Mouse (Mus musculus) activated CD4-positive, CD25-positive, alpha-beta regulatory T cell, adult 4 months (primary cell): ENCODE measurements around the gene Rnf169. TPM values are rescaled to one million over a fixed set of nuclear protein-coding genes. Genes with fewer than 3 reads are reported as not detected.
A peak's percentile ranks its signal among the peaks of the same experiment; 100 is the strongest.

ENCODE experiments used
- ATAC-seq: one replicate; pipeline ENCODE4 v1.8.0; 2017
- polyA plus RNA-seq, 2 experiments: library from polyadenylated mRNA; unstranded; fragments of 100-300 nt; shearing (Covaris generic); gene quantifications; one replicate each; pipeline ENCODE4 v1.2.1; 2017

Rnf169 gene
- 1 to 10 TPM; 6.0 to 6.6 TPM for polyA plus RNA-seq

DNA sequence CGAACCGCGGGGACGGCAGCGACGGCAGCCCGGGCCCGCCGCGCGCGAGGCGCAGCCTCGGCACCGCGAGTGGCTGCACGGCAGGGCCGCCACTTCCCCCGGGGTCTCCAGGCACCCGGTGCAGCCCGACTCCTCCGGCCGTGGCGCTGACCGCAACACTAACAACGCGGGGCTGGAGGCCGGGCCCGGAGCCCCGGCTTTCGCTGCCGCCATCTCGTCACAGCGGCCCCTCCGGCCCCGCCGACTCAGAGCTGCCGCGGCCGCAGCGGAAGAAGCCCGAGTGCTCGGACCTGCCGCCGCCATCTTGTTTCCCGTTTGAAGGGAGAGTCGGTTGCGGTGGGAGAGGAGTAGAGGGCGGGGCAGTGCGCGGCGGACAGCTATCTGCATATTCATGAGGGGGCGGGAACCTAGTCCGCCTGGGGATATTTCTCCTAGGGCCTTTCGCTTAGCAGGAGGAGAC is at the start of gene Rnf169:
Rnf169 (minus strand) TSS at position 317 of the 460 bp plus-strand sequence.
- ATAC-seq: peak; percentile 96

DNA sequence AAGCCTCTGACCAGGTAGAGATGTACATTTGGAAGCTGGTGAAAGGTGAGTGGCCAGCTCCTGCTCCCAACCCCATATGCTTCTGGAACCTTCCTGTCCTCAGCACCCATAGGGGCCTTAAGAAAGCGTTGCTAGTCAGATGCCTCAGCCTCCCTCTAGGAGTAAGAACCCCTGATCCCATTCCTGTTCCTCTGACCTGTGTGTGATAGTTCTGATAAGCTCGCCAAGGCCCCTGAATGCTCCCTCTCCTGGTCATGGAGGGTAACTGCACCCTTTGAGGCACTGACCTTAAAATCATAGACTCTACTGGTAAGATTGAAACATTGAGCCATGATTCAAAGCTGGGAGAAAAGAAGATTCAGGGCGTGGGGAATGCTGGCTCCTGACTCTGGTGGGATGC is 49.1 kb upstream of the Rnf169 start:
- no peak for ATAC-seq

- no peak for ATAC-seq
Observed at GRCm38 (mm10) chr7:100027353-100027752, 47.1 kb upstream of the Rnf169 start.

- no peak for ATAC-seq
Observed at GRCm38 (mm10) chr7:100017056-100017455, 36.8 kb upstream of the Rnf169 start.

GRCm38 (mm10) chr7:100014123-100014600 is 33.9 kb upstream of the Rnf169 start:
- no peak for ATAC-seq

DNA sequence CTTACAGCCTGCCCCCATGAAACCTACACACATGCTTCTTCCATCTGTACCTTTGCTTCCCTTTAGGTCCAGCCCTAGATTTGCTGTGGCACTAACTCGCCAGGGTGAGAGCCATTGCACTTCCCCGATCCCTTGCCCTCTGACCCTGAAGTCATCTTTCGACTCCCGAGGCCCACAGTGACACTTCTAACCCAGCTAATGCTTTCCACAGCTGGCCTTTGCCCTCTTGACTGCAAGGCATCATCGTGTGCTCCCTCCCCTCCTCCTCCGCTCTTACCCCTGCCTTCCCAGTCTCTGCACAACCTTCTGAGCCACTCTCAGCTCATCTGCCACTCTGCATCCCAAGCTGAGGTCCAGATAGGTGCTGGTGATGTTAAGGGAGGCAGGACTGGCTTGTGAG is 32.3 kb upstream of the Rnf169 start:
- ATAC-seq: no peak

GRCm38 (mm10) chr7:100012085-100012484 is 31.8 kb upstream of the Rnf169 start:
- ATAC-seq: no peak

- ATAC-seq: no peak
Observed at GRCm38 (mm10) chr7:100010711-100011110, 30.5 kb upstream of the Rnf169 start.

DNA sequence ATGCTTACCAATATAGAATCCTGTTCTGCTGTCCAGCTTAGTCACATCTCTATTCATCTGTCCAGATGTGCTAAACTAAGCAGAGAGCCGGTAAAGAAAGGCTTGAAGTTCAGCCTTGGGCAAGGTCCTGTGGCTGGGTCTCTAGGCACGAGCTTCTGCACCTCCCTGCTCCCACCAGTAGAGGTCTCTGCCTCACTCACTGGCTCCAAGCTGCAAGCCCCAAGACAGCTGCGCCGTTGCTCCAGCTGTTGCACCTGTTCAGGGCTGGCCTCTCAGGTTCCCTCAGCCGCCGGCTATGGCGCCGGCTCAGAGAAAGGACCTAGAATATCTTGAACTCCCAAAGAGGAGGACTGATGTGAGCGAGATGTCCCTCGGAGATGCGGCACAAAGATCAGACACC is 29.4 kb upstream of the Rnf169 start:
- ATAC-seq: peak; percentile 52

DNA sequence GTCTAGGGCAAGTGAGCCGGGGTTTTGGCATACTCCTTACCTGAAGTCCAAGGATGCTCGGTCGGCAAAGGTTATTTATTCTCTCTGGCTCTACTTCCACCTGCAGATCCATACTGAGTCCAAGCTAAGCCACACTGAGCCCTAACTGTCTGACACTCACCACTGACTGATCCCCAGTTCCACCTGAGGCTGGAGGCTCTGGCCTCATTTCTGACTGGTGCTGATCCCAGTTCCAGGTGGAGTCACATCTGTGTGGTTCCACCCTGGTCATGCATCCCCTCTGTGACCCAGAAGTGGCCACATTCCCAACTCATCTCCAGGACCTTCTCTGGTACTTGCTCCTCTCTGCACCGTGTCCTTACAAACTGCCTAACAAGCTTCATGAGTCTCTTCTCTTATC is 28.5 kb upstream of the Rnf169 start:
- no peak for ATAC-seq

GRCm38 (mm10) chr7:100006411-100006810 is 26.2 kb upstream of the Rnf169 start:
- ATAC-seq: no peak

DNA sequence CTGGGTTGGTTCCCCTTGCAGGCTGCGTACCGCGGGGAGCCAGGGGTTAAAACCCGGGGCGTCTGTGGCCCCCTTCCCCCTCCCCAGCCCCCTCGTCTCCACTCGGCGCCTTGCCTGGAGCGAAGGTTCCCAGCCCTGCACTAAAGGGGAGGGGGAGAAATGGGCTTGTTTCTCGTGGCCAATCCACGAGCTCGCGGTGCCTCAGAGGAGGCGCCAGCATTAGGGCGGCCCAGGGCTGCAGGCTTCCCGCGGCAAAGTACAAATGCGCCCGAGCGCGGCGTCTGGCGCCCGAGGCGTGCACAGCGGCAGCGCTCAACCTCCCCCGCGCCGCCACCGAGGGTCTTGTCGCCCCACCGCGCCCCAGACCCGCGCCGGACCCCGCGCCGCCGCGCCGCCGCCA is 25.5 kb upstream of the Rnf169 start, which contains the start of gene Chrdl2:
Chrdl2 (plus strand) TSS at position 383 of the 400 bp plus-strand sequence.
- no peak for ATAC-seq

DNA sequence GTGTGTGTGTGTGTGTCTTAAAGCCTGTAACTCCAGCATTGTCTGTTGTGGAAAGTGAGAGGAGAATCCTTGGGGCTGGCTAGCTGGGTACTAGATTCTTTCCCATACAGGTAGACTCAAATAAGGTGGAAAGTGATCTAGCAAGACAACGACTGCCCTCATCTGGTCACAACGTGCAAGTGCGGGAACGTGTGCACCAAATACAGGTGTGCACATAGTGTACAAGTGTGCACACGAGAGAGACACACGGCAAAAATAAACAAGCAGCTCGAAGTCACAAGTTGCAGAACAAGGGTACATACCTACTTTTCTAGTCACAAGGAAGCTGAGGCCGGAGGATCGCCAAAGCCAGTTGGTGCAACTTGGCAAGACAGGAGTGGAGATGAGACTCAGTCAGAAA is 23.5 kb upstream of the Rnf169 start:
- no peak for ATAC-seq

- ATAC-seq: no peak
Observed at GRCm38 (mm10) chr7:99998668-99999067, 18.4 kb upstream of the Rnf169 start.

DNA sequence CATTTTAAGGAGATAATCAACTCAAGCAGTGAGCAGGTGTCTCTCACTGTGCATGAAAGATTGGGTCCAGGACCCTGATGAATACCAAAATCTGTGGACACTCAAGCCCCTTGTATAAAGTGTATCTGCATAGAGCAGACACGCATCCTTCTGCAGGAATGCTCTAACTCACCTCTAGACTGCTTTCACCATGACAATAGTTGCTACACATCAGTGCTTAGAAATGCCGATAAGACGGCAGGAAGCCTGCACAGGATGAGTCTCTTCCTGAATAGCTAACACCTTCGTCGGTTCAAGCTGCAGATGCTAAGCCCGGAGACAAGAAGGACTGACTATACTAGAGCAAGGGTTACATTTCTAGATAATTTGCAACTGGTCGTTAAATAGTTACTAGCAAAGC is 14.9 kb upstream of the Rnf169 start:
- ATAC-seq: no peak

DNA sequence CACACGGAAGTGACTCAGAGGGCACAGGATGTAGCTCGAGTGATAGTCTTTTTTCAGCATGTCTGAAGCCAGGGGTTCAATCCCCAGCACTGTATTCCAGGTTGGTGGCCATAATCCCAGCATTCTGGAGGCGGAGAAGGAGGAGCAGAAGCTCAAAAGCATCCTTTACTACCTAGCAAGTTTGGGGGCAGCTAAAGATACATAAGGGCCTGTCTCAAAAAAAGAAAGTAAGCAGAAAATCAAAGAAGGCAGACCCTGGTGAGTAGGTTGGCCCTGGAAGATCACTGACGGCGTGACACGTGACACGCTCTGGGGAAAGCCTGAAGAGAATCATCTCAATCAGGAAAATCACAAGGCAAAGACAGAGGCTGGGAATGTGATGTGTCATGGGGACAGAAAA is 12.9 kb upstream of the Rnf169 start:
- no peak for ATAC-seq

DNA sequence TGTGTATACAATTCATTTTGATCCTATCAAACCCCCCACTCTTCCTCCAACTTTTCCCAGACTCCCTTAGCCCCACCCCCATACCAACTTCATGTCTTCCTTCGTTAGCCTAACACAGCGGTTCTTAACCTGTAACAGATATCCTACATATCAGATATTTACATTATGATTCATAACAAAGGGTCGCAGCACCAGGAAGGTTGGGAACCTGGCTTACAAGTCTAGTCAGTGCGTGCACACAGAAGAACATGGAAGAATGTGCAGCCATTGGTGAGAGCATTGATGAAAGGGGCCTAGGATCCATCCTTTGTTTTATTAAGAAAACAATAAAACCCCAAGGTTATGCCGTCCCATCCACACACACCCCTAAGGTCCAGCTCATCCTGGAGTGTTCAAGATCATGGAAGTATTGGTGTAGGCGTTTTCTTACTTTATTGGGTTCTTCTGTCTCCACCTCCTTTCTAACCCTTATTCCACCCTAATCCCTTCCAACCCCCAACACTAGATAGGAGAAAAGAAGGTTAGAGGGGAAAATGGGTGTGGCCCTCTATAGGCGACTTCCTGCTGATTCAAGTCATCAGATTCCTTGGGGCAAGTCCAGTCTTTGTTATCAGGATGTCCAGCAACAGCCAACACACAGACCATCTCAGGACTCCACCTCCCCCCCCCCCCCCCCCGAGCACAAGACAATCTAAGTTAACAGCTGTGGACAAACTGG is 10.9 kb upstream of the Rnf169 start:
- ATAC-seq: no peak

GRCm38 (mm10) chr7:99989844-99990760 is 9.9 kb upstream of the Rnf169 start:
- ATAC-seq: no peak

- no peak for ATAC-seq
Observed at GRCm38 (mm10) chr7:99988725-99989124, 8.5 kb upstream of the Rnf169 start.

DNA sequence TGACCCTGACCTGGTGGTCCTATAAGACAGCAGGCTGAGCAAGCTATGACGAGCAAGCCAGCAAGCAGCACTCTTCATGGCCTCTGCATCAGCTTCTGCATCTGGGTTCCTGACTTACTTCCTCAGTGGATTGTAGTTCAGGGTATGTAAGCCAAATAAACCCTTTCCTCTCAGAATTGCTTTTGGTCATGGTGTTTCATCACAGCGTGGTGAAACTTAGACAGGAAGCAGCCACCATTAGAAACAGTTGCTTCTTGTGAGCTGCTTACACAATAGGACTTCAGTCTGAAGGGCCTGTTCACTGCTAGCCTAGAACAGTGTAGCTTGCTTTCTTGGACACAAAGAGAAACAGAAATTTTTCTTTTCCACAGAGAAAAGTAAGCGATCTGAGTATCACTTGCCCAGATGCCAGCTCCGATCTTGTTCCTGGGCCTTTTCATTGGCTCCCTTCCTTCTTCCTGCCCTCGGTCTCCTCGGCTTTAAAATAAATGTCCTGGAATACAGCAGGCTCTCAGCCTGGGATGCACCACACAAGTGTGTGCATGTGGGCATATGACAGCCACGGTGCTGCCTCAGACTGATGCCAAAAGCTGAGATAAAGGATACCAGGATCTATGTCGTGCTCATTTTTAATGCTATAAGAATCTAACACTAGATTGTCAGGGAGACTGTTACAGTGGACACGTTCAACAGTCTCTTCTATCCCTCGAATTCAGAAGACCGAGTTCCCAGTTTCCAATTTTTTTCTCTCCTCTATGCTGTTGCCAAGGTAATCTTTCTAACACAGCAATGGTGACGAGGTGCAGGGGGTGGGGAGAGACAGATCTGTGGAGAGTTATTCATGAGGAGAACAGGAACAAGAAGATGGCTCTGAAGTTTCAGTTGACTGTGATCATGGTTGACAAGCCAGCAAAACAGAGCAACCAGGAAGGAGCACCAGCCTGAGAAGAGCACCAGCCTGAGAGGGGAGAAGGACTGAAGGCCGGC is 2.3 kb upstream of the Rnf169 start:
- no peak for ATAC-seq

DNA sequence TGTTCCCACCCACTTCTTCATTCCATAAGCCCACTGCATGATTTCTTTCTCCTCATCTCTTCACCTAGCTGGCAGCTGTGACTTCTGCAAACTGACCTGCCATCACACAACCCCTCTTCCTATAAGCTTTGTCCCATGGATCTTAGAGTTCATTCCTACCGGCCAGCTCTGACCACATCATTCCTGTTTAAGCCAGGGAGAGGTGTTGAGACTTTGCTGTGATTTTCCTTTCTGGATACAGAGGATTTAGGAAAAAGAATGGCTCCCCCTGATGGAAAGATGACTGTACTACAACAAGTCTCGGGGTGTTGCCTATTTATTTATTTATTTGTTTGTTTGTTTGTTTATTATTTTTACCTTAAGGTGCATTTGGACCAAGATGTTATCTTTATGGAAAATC is 1.1 kb upstream of the Rnf169 start:
- no peak for ATAC-seq

DNA sequence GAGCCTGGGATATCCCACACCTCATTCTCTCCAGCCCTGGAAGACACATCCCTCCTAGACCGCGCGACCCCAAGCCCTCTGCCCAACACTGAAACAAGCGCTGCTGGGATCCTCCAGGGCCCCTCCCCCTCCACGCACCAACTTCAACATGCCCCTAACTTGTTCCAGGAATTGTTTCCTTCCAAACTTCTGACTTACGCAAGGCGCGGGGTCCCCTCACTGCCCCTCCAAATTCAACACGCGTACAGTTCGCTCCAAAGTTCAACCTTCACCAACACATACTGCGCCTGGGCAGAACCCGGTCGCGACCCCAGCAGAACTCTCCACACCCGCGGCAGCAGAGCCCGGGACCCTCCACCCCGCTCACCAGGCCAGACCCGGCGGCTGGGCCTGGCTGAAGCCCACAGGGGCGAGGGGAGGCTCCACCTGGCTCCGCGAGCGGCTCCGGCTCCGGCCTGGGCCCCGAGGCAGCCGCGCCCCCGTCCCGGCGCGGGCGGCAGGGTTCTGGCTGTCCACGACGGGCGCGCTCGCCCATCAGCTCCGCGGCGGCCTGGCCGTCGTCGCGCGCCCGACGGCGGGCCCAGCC is 609 bp downstream of the Rnf169 start:
- ATAC-seq: peak; percentile 13
